ENCODE assay signal across 8 mouse cellular contexts in genomic region chrX:93631657-93632449, GRCm38 (mm10). TPM values are rescaled to one million over a fixed set of nuclear protein-coding genes. Genes with fewer than 3 reads are reported as not detected.
DNase-seq lines count a peak whose midpoint lies in the region; ATAC-seq and TF ChIP-seq lines count a peak whose summit lies in the region.

Gene Pola1, minus strand, starts transcription at chrX:93632155.

- no peak for TF ChIP-seq CTCF in E14TG2a.4 (conservative IDR thresholded peaks at IDR 0.05; ENCODE audit: low read length)

- H3K4me3 ChIP-seq in E14TG2a.4 (replicated peaks; ENCODE audit: low read length) = peak within 1 kb of the TSS; percentile 86
- H3K4me3 ChIP-seq in forebrain, embryonic 13.5 days = peak within 1 kb of the TSS; percentile 54
- peak within 1 kb of the TSS; percentile 53 for H3K4me3 ChIP-seq in neural tube, embryonic 15.5 days (replicated peaks)

- ATAC-seq in forebrain, embryonic 13.5 days = peak; percentile 98
- ATAC-seq in neural tube, embryonic 15.5 days (ENCODE audit: low FRiP score) = peak; percentile 100

- no peaks in the 10 kb centered on the region for H3K9me3 ChIP-seq in E14TG2a.4 (ENCODE audit: low read length)
- H3K9me3 ChIP-seq in forebrain, embryonic 13.5 days (replicated peaks) = no peaks in the 10 kb centered on the region
- no peaks in the 10 kb centered on the region for H3K9me3 ChIP-seq in neural tube, embryonic 15.5 days (replicated peaks)

- H3K4me1 ChIP-seq in E14TG2a.4 (replicated peaks; ENCODE audit: low read depth, low read length) = peaks cover 35% of the 10 kb centered on the region
- H3K4me1 ChIP-seq in forebrain, embryonic 13.5 days = peaks cover 3% of the 10 kb centered on the region; the same call in 1 of the 2 replicates
- 0 out of 2 replicates have a peak, but pooled peaks cover 3% of the 10 kb centered on the region for H3K4me1 ChIP-seq in neural tube, embryonic 15.5 days

- peak within 1 kb of the TSS; percentile 62 for H3K9ac ChIP-seq in forebrain, embryonic 13.5 days
- peak within 1 kb of the TSS; percentile 45 for H3K9ac ChIP-seq in neural tube, embryonic 15.5 days (replicated peaks)

- peak; percentile 73 for DNase-seq in c-Kit-positive CD71-positive TER-119-positive erythroid progenitor cells, embryonic 14.5 days (ENCODE audit: low spot score)
- DNase-seq in heart, postnatal 14 days = peak; percentile 88
- DNase-seq in layer of hippocampus, adult 11-12 months (ENCODE audit: low spot score) = peak; percentile 71
- peak; percentile 87 to 89 for DNase-seq in lung, adult 18-20 months
- peak; percentile 91 for DNase-seq in testis, postnatal 14 days (ENCODE audit: low spot score)

- H3K27me3 ChIP-seq in E14TG2a.4 (ENCODE audit: insufficient read depth, low read length) = no peaks in the 10 kb centered on the region
- H3K27me3 ChIP-seq in forebrain, embryonic 13.5 days = no peaks in the 10 kb centered on the region
- no peaks in the 10 kb centered on the region for H3K27me3 ChIP-seq in neural tube, embryonic 15.5 days (replicated peaks)

- 21% methylated on average over 53 of the region's 53 CpGs for WGBS in forebrain, embryonic 13.5 days
- WGBS in neural tube, embryonic 15.5 days = 21% methylated on average over 53 of the region's 53 CpGs

- peak within 1 kb of the TSS; percentile 63 for H3K4me2 ChIP-seq in forebrain, embryonic 13.5 days
- peak within 1 kb of the TSS; percentile 63 for H3K4me2 ChIP-seq in neural tube, embryonic 15.5 days

- H3K27ac ChIP-seq in forebrain, embryonic 13.5 days = peak within 1 kb of the TSS; percentile 65
- H3K27ac ChIP-seq in neural tube, embryonic 15.5 days (replicated peaks) = peak within 1 kb of the TSS; percentile 68

- no peaks in the 10 kb centered on the region for H3K36me3 ChIP-seq in E14TG2a.4 (ENCODE audit: insufficient read depth, low read length)
- no peaks in the 10 kb centered on the region for H3K36me3 ChIP-seq in forebrain, embryonic 13.5 days (ENCODE audit: poor library complexity, severe bottlenecking)
- H3K36me3 ChIP-seq in neural tube, embryonic 15.5 days = no peaks in the 10 kb centered on the region

- intact Hi-C loops in heart, postnatal 14 days (cut with DNase I) = loop anchor here (10.0 kb wide), 1 partner anchor 253 kb away; no protein-coding TSS in a partner anchor

RNA-seq across cellular contexts. Expression of gene Pola1, which starts in this region (rescaled TPM):
- 15.0 and 16.4 TPM in 2 replicates for polyA plus RNA-seq in forebrain, embryonic 13.5 days (2015; fragmentation: Nextera tagmentation; extraction: Ambion mirVana)
- 1 to 10 TPM; 5.5 to 7.9 TPM for total RNA-seq in heart, postnatal 14 days (2021)
- 4.8 and 9.1 TPM in 2 replicates for polyA plus RNA-seq in neural tube, embryonic 15.5 days (2015; fragmentation: Nextera tagmentation; extraction: Ambion mirVana)

Comparison
In these comparisons a context has a peak if more than half of its experiments do, and no peak if none do; other contexts are left out.
1. Peak in every context shown above with its lines: DNase-seq, ATAC-seq, H3K4me3 ChIP-seq and H3K27ac ChIP-seq.